25 mouse cellular contexts compared by ENCODE assay signal in the genomic region with DNA sequence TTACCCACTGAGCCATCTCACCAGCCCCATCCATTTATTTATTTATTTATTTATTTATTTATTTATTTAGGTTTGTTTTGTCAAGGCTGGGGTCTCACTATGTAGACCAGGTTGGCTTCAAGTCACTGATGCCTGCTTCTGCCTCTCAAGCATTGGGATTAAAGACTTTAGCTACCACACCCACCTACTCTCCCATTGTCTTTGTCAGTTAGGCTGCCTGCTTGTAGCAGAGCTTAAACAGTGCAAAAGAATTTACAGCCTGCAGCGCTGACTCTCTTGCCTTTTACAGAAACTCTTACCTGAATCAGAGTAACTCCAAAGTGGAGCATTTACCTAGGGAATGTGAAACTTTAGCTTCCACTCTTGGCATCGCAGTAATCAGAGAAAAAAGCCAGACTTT.
"Had no signal": no experiment of that assay in that cellular context is flagged by ENCODE, and none has a peak within 500 bp of the region (broad histone marks: within the 10 kb centered on the region; RNA-seq: fewer than 3 reads in every experiment).

No protein-coding gene starts in this region.

- H3K27ac ChIP-seq: heart, adult 2 months; hindbrain, embryonic 15.5 days; kidney, postnatal 0 days; limb, embryonic 10.5 days; limb, embryonic 12.5 days; liver, embryonic 13.5 days; liver, embryonic 15.5 days had no signal

- H3K4me2 ChIP-seq: heart, embryonic 11.5 days; heart, embryonic 13.5 days; heart, embryonic 15.5 days; hindbrain, embryonic 13.5 days; hindbrain, embryonic 15.5 days; kidney, embryonic 15.5 days; limb, embryonic 12.5 days; liver, embryonic 11.5 days; liver, embryonic 13.5 days; liver, embryonic 15.5 days had no signal

- DNase-seq: gastrocnemius, postnatal 10 days; gastrocnemius, postnatal 25 days; heart, adult 2 months; heart, postnatal 14 days; heart, postnatal 36 days; kidney, adult 11 months; kidney, adult 2 months; kidney, adult 9 months; kidney, postnatal 14 days; kidney, postnatal 36 days; layer of hippocampus, postnatal 36 days; liver; liver, embryonic 13.5 days had no signal

- H3K4me3 ChIP-seq: heart, adult 2 months; heart, embryonic 13.5 days; heart, embryonic 15.5 days; hindbrain, embryonic 13.5 days; hindbrain, embryonic 15.5 days; kidney, embryonic 15.5 days; limb, embryonic 10.5 days; limb, embryonic 12.5 days; liver, embryonic 13.5 days; liver, embryonic 15.5 days had no signal

- H3K9ac ChIP-seq: heart, embryonic 15.5 days; hindbrain, embryonic 13.5 days; hindbrain, embryonic 15.5 days; kidney, embryonic 15.5 days; limb, embryonic 12.5 days; liver, embryonic 13.5 days; liver, embryonic 15.5 days had no signal

- H3K9me3 ChIP-seq: heart, embryonic 13.5 days; heart, embryonic 15.5 days; hindbrain, embryonic 13.5 days; hindbrain, embryonic 15.5 days; kidney, embryonic 15.5 days; limb, embryonic 10.5 days; limb, embryonic 12.5 days; liver, embryonic 13.5 days; liver, embryonic 15.5 days had no signal

- ATAC-seq: hindbrain, postnatal 0 days had no signal

- H3K27me3 ChIP-seq: heart, embryonic 13.5 days; heart, embryonic 15.5 days; hindbrain, embryonic 13.5 days; hindbrain, embryonic 15.5 days; kidney, embryonic 15.5 days; limb, embryonic 12.5 days; liver, embryonic 13.5 days; liver, embryonic 15.5 days had no signal
